Mouse (Mus musculus) ovary, postnatal 36 days (tissue): ENCODE measurements around the gene Gtf3c1.

Experiments used
- DNase-seq: peaks from one replicate; pipeline ENCODE4 v3.0.0; 2022; ENCODE audit warnings: low spot score, mixed read lengths

The Gtf3c1 gene

GRCm38 (mm10) chr7:125707186-125707585 lies 394 bp downstream of the Gtf3c1 start:
- DNase-seq, result peak; percentile 71

- DNase-seq, result no peak
Measured at GRCm38 (mm10) chr7:125702791-125703190, 4.8 kb downstream of the Gtf3c1 start.

- DNase-seq, result no peak
Measured at GRCm38 (mm10) chr7:125694056-125694455, 13.5 kb downstream of the Gtf3c1 start.

GRCm38 (mm10) chr7:125690516-125690915 lies 17.1 kb downstream of the Gtf3c1 start:
- no peak for DNase-seq

GRCm38 (mm10) chr7:125679936-125680335 lies 27.6 kb downstream of the Gtf3c1 start:
- DNase-seq, result no peak

- DNase-seq, result no peak
Measured at GRCm38 (mm10) chr7:125678756-125679155, 28.8 kb downstream of the Gtf3c1 start.

- no peak for DNase-seq
Measured at GRCm38 (mm10) chr7:125674916-125675315, 32.7 kb downstream of the Gtf3c1 start.

GRCm38 (mm10) chr7:125671396-125671795 lies 36.2 kb downstream of the Gtf3c1 start:
- DNase-seq, result no peak

- no peak for DNase-seq
Measured at GRCm38 (mm10) chr7:125670865-125671264, 36.7 kb downstream of the Gtf3c1 start.

- DNase-seq, result no peak
Measured at GRCm38 (mm10) chr7:125663654-125664053, 43.9 kb downstream of the Gtf3c1 start.

- no peak for DNase-seq
Measured at GRCm38 (mm10) chr7:125657511-125657910, 50.1 kb downstream of the Gtf3c1 start.

- DNase-seq, result no peak
Measured at GRCm38 (mm10) chr7:125649013-125649412, 58.6 kb downstream of the Gtf3c1 start.

- DNase-seq, result no peak
Measured at GRCm38 (mm10) chr7:125645413-125645812, 62.2 kb downstream of the Gtf3c1 start.

- DNase-seq, result no peak
Measured at GRCm38 (mm10) chr7:125643880-125644279, 63.7 kb downstream of the Gtf3c1 start.

GRCm38 (mm10) chr7:125638870-125639386 lies 68.7 kb downstream of the Gtf3c1 start:
- DNase-seq, result peak; percentile 59

GRCm38 (mm10) chr7:125638376-125638775 lies 69.2 kb downstream of the Gtf3c1 start:
- DNase-seq, result no peak

GRCm38 (mm10) chr7:125637220-125638140 lies 70.1 kb downstream of the Gtf3c1 start:
- DNase-seq, result no peak

GRCm38 (mm10) chr7:125630989-125631388 lies 76.6 kb downstream of the Gtf3c1 start:
- no peak for DNase-seq

GRCm38 (mm10) chr7:125630317-125630716 lies 77.3 kb downstream of the Gtf3c1 start:
- DNase-seq, result no peak

GRCm38 (mm10) chr7:125625829-125626228 lies 81.8 kb downstream of the Gtf3c1 start:
- no peak for DNase-seq

- DNase-seq, result no peak
Measured at GRCm38 (mm10) chr7:125625219-125625618, 82.4 kb downstream of the Gtf3c1 start.

GRCm38 (mm10) chr7:125622741-125623685 lies 84.6 kb downstream of the Gtf3c1 start:
- no peak for DNase-seq
